Mouse (Mus musculus): Measurements from ENCODE around the gene Adcy1. TPM values are rescaled to one million over a fixed set of nuclear protein-coding genes. Genes with fewer than 3 reads are reported as not detected.

Adcy1 gene
- polyA plus RNA-seq (2017; shearing (Covaris generic)), result under 1 TPM in 1 of 3 experiments, not detected in 2; 0.08 TPM

- ATAC-seq, result no peak
Observed at GRCm38 (mm10) chr11:7063001-7063584, at the start of gene Adcy1. Gene Adcy1 (plus strand): TSS chr11:7063489.

GRCm38 (mm10) chr11:7016907-7017306, 46.4 kb upstream of the Adcy1 start:
- ATAC-seq, result no peak

GRCm38 (mm10) chr11:7018078-7018477, 45.2 kb upstream of the Adcy1 start:
- ATAC-seq, result no peak

- no peak for ATAC-seq
Observed at GRCm38 (mm10) chr11:7019006-7019525, 44.2 kb upstream of the Adcy1 start.

GRCm38 (mm10) chr11:7033063-7033462, 30.2 kb upstream of the Adcy1 start:
- ATAC-seq, result no peak

- no peak for ATAC-seq
Observed at GRCm38 (mm10) chr11:7039722-7040121, 23.6 kb upstream of the Adcy1 start.

GRCm38 (mm10) chr11:7040801-7041200, 22.5 kb upstream of the Adcy1 start:
- ATAC-seq, result no peak

- ATAC-seq, result no peak
Observed at GRCm38 (mm10) chr11:7047176-7047575, 16.1 kb upstream of the Adcy1 start.

- no peak for ATAC-seq
Observed at GRCm38 (mm10) chr11:7047584-7047983, 15.7 kb upstream of the Adcy1 start.

- no peak for ATAC-seq
Observed at GRCm38 (mm10) chr11:7053710-7054109, 9.6 kb upstream of the Adcy1 start.

GRCm38 (mm10) chr11:7054662-7055265, 8.5 kb upstream of the Adcy1 start:
- no peak for ATAC-seq

- no peak for ATAC-seq
Observed at GRCm38 (mm10) chr11:7055455-7056017, 7.8 kb upstream of the Adcy1 start.

- no peak for ATAC-seq
Observed at GRCm38 (mm10) chr11:7056121-7056520, 7.2 kb upstream of the Adcy1 start.

GRCm38 (mm10) chr11:7057781-7058180, 5.5 kb upstream of the Adcy1 start:
- no peak for ATAC-seq

- ATAC-seq, result no peak
Observed at GRCm38 (mm10) chr11:7061961-7062360, 1.3 kb upstream of the Adcy1 start.

- ATAC-seq, result no peak
Observed at GRCm38 (mm10) chr11:7062566-7062965, 723 bp upstream of the Adcy1 start.

GRCm38 (mm10) chr11:7063681-7064267, 485 bp downstream of the Adcy1 start:
- no peak for ATAC-seq

GRCm38 (mm10) chr11:7064484-7065185, 1.3 kb downstream of the Adcy1 start:
- no peak for ATAC-seq

GRCm38 (mm10) chr11:7065388-7065787, 2.1 kb downstream of the Adcy1 start:
- no peak for ATAC-seq

- ATAC-seq, result no peak
Observed at GRCm38 (mm10) chr11:7065876-7066275, 2.6 kb downstream of the Adcy1 start.

GRCm38 (mm10) chr11:7067263-7067662, 4.0 kb downstream of the Adcy1 start:
- no peak for ATAC-seq

- no peak for ATAC-seq
Observed at GRCm38 (mm10) chr11:7068479-7069235, 5.4 kb downstream of the Adcy1 start.
